Mouse (Mus musculus) leukemia stem cell, adult 10-12 weeks (primary cell): ENCODE measurements around the gene Gm14408. TPM values are rescaled to one million over a fixed set of nuclear protein-coding genes. Genes with fewer than 3 reads are reported as not detected.

Experiments
- polyA plus RNA-seq: library from polyadenylated mRNA; stranded (reverse); fragments of >175 nt; gene quantifications from 2 replicates; pipeline ENCODE4 v1.2.3, GENCODE M21; 2012; ENCODE audit warnings: low replicate concordance

Gene Gm14408
- polyA plus RNA-seq: not detected in 2 replicates

GRCm38 (mm10) chr2:176830840-176831239, at the start of gene Gm14408:
Gene Gm14408, plus strand, starts transcription at chr2:176831140.

DNA sequence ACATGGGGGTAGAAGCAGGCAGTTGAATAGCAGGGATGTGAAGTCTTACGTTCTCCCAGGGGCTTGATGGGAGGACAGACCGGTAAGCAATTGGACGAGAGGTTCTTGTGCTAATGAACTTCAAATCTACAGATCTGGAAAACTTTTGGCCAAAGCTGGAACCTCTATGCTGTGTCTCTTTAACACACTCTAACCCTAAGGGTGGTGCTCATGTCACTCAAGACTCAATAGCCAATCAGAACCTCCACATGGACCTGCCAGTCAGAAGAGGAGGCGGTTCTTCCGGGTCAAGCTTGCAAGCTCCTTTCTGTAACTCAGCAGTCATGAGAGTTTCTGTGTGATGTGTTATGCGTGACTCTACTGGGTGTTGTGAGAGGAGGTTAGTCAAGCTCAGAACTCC, 32.6 kb upstream of the Gm14408 start, which contains the start of gene Gm14295:
Gene Gm14295 (plus strand): TSS at position 301 of the 400 bp plus-strand sequence.

Other genes with a start within 250 kb of the Gm14408 start
- not detected in 2 replicates for gene Gm14308, start 194.8 kb upstream of the Gm14408 start, polyA plus RNA-seq
- gene Zfp973, start 160.6 kb upstream of the Gm14408 start, polyA plus RNA-seq: not detected in 2 replicates
- 1.1 TPM in 1 of 2 replicates, not detected in the other for gene Gm14305, start 122.8 kb upstream of the Gm14408 start, polyA plus RNA-seq
- gene Gm14295, start 32.5 kb upstream of the Gm14408 start, polyA plus RNA-seq: not detected in 2 replicates
- 0.20 and 0.46 TPM in 2 replicates for gene Gm14296, start 96.7 kb downstream of the Gm14408 start, polyA plus RNA-seq
- gene Gm14419, start 169.8 kb downstream of the Gm14408 start, polyA plus RNA-seq: not detected in 2 replicates
- not detected in 2 replicates for gene Gm14401, start 243.2 kb downstream of the Gm14408 start, polyA plus RNA-seq